Mouse (Mus musculus): ENCODE data around the gene Slc7a1.

The Slc7a1 gene

GRCm38 (mm10) chr5:148371375-148371774 is 28.3 kb downstream of the Slc7a1 start:
- ATAC-seq (ENCODE audit: insufficient number of reproducible peaks, low FRiP score, low TSS enrichment): no peak

- ATAC-seq (ENCODE audit: insufficient number of reproducible peaks, low FRiP score, low TSS enrichment): no peak
These were observed 29.1 kb downstream of the Slc7a1 start for GRCm38 (mm10) chr5:148370624-148371023.

- ATAC-seq (ENCODE audit: insufficient number of reproducible peaks, low FRiP score, low TSS enrichment): no peak
These were observed 30.5 kb downstream of the Slc7a1 start for GRCm38 (mm10) chr5:148369178-148369577.

- ATAC-seq (ENCODE audit: insufficient number of reproducible peaks, low FRiP score, low TSS enrichment): no peak
These were observed 31.9 kb downstream of the Slc7a1 start for GRCm38 (mm10) chr5:148367816-148368215.

GRCm38 (mm10) chr5:148366455-148366854 is 33.2 kb downstream of the Slc7a1 start:
- no peak for ATAC-seq (ENCODE audit: insufficient number of reproducible peaks, low FRiP score, low TSS enrichment)

GRCm38 (mm10) chr5:148363441-148364113 is 36.1 kb downstream of the Slc7a1 start:
- ATAC-seq (ENCODE audit: insufficient number of reproducible peaks, low FRiP score, low TSS enrichment): no peak

GRCm38 (mm10) chr5:148362296-148362695 is 37.4 kb downstream of the Slc7a1 start:
- no peak for ATAC-seq (ENCODE audit: insufficient number of reproducible peaks, low FRiP score, low TSS enrichment)

GRCm38 (mm10) chr5:148361759-148362010 is 38.0 kb downstream of the Slc7a1 start:
- ATAC-seq (ENCODE audit: insufficient number of reproducible peaks, low FRiP score, low TSS enrichment): no peak

- no peak for ATAC-seq (ENCODE audit: insufficient number of reproducible peaks, low FRiP score, low TSS enrichment)
These were observed 38.6 kb downstream of the Slc7a1 start for GRCm38 (mm10) chr5:148360922-148361758.

GRCm38 (mm10) chr5:148359131-148359530 is 40.6 kb downstream of the Slc7a1 start:
- no peak for ATAC-seq (ENCODE audit: insufficient number of reproducible peaks, low FRiP score, low TSS enrichment)

- no peak for ATAC-seq (ENCODE audit: insufficient number of reproducible peaks, low FRiP score, low TSS enrichment)
These were observed 42.5 kb downstream of the Slc7a1 start for GRCm38 (mm10) chr5:148357168-148357567.

- ATAC-seq (ENCODE audit: insufficient number of reproducible peaks, low FRiP score, low TSS enrichment): no peak
These were observed 43.9 kb downstream of the Slc7a1 start for GRCm38 (mm10) chr5:148355822-148356221.

- no peak for ATAC-seq (ENCODE audit: insufficient number of reproducible peaks, low FRiP score, low TSS enrichment)
These were observed 45.2 kb downstream of the Slc7a1 start for GRCm38 (mm10) chr5:148354536-148354935.

GRCm38 (mm10) chr5:148353429-148353828 is 46.3 kb downstream of the Slc7a1 start:
- ATAC-seq (ENCODE audit: insufficient number of reproducible peaks, low FRiP score, low TSS enrichment): no peak

- ATAC-seq (ENCODE audit: insufficient number of reproducible peaks, low FRiP score, low TSS enrichment): no peak
These were observed 50.2 kb downstream of the Slc7a1 start for GRCm38 (mm10) chr5:148349327-148350011.

- no peak for ATAC-seq (ENCODE audit: insufficient number of reproducible peaks, low FRiP score, low TSS enrichment)
These were observed 51.6 kb downstream of the Slc7a1 start for GRCm38 (mm10) chr5:148348153-148348552.

- no peak for ATAC-seq (ENCODE audit: insufficient number of reproducible peaks, low FRiP score, low TSS enrichment)
These were observed 53.2 kb downstream of the Slc7a1 start for GRCm38 (mm10) chr5:148346543-148346942.

- no peak for ATAC-seq (ENCODE audit: insufficient number of reproducible peaks, low FRiP score, low TSS enrichment)
These were observed 55.3 kb downstream of the Slc7a1 start for GRCm38 (mm10) chr5:148344374-148344773.

- no peak; the same call in 1 of the 2 replicates for ATAC-seq (ENCODE audit: insufficient number of reproducible peaks, low FRiP score, low TSS enrichment)
These were observed 57.5 kb downstream of the Slc7a1 start for GRCm38 (mm10) chr5:148342061-148342741.

- ATAC-seq (ENCODE audit: insufficient number of reproducible peaks, low FRiP score, low TSS enrichment): no peak
These were observed 60.6 kb downstream of the Slc7a1 start for GRCm38 (mm10) chr5:148339126-148339525.

GRCm38 (mm10) chr5:148332622-148332974 is 67.1 kb downstream of the Slc7a1 start:
- ATAC-seq (ENCODE audit: insufficient number of reproducible peaks, low FRiP score, low TSS enrichment): peak; percentile 86

Measured in cerebellum, adult (tissue).